In the genomic region with DNA sequence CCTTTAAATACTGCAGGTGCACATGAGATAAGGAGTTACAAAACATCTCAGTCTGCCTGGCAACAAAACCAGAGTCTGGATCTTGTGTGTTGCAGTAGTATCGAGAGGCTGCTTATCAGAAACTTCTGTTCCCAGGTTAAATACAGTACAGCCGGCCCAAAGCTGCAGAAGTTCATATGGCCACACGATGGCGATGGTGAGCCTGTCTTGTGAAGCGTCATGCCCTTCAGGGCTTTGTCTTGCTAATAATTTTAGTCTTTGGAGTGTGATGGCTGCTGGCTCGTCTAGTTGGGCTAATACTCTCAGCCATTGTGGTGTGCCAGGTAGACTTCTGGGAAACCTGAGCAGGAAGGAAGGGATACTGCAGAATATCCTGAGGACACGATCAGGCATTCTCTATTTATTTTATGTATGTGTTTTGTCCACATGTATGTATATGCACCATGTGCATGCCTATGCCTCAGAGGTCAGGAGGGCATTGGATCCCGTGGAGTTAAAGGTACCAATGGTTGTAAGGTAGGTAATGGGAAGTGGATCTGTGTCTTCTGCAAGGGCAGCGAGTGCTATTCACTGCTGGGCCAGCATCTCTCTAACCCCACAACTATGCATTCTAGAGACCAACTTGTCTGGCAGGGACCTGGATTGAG, we compare ENCODE assay signal across 9 mouse cellular contexts. TPM values are rescaled to one million over a fixed set of nuclear protein-coding genes. Genes with fewer than 3 reads are reported as not detected.
A peak's percentile ranks its signal among the peaks of the same experiment; 100 is the strongest.
DNase-seq lines count a peak whose midpoint lies in the region; ATAC-seq and TF ChIP-seq lines count a peak whose summit lies in the region.
"Had no signal": no experiment of that assay in that cellular context is flagged by ENCODE, and none has a peak within 500 bp of the region (broad histone marks: within the 10 kb centered on the region; RNA-seq: fewer than 3 reads in every experiment).

No protein-coding gene starts in this region.

- no peak for TF ChIP-seq EP300 in heart, postnatal 0 days (IDR thresholded peaks at IDR 0.05; ENCODE audit: low read depth)

- H3K27me3 ChIP-seq in heart, postnatal 0 days (ENCODE audit: control insufficient read depth, insufficient read depth, low read length) = peaks cover 35% of the 10 kb centered on the region
- 0 out of 2 replicates have a peak, but pooled peaks cover 8% of the 10 kb centered on the region for H3K27me3 ChIP-seq in neural tube, embryonic 15.5 days (replicated peaks)

- H3K27ac ChIP-seq in heart, postnatal 0 days (ENCODE audit: low read depth) = no peak overlapping the region
- H3K27ac ChIP-seq in neural tube, embryonic 15.5 days (replicated peaks) = no peak overlapping the region

- no peaks in the 10 kb centered on the region for H3K36me3 ChIP-seq in heart, postnatal 0 days (replicated peaks; ENCODE audit: control insufficient read depth, insufficient read depth, low read length)
- H3K36me3 ChIP-seq in neural tube, embryonic 15.5 days = no peaks in the 10 kb centered on the region

- peak; percentile 76 for ATAC-seq in CD4-positive, CD25-positive, alpha-beta regulatory T cell, adult 4 months
- peak; percentile 66 for ATAC-seq in heart, postnatal 0 days (ENCODE audit: insufficient read depth, low read depth)
- peak; percentile 70; the same call in 1 of the 2 replicates for ATAC-seq in neural tube, embryonic 15.5 days (ENCODE audit: low FRiP score)

- H3K4me1 ChIP-seq in heart, postnatal 0 days (ENCODE audit: control insufficient read depth, insufficient read depth) = no peaks in the 10 kb centered on the region
- peaks cover 5% of the 10 kb centered on the region for H3K4me1 ChIP-seq in neural tube, embryonic 15.5 days

- no peaks in the 10 kb centered on the region for H3K9me3 ChIP-seq in heart, postnatal 0 days (replicated peaks; ENCODE audit: control insufficient read depth, low read length)
- no peaks in the 10 kb centered on the region for H3K9me3 ChIP-seq in neural tube, embryonic 15.5 days (replicated peaks)

- H3K4me3 ChIP-seq in heart, postnatal 0 days (ENCODE audit: low read depth, low read length) = no peak overlapping the region
- no peak overlapping the region for H3K4me3 ChIP-seq in neural tube, embryonic 15.5 days (replicated peaks)

- 25% methylated on average over 9 of the region's 9 CpGs for WGBS in heart, postnatal 0 days
- 27% methylated on average over 9 of the region's 9 CpGs for WGBS in neural tube, embryonic 15.5 days

- peak; percentile 84 for TF ChIP-seq CTCF in heart, postnatal 0 days (IDR thresholded peaks at IDR 0.05; ENCODE audit: low read depth)

- DNase-seq in R1 (ENCODE audit: low read depth, low spot score) = peak; percentile 88
- DNase-seq in cerebellum, postnatal 25 days = peak; percentile 70 to 82
- peak; percentile 58 for DNase-seq in heart, postnatal 0 days (ENCODE audit: low spot score)
- peak; percentile 77 for DNase-seq in kidney, postnatal 10 days
- peak; percentile 22 to 26 for DNase-seq in lung, adult 18-20 months
- peak; percentile 14 to 29 for DNase-seq in urinary bladder, postnatal 36 days (ENCODE audit: low spot score in 2 of 2)

- no peak overlapping the region for H3K9ac ChIP-seq in heart, postnatal 0 days (replicated peaks; ENCODE audit: low read depth, low read length)
- no peak overlapping the region for H3K9ac ChIP-seq in neural tube, embryonic 15.5 days (replicated peaks)

- H3K4me2 ChIP-seq in heart, postnatal 0 days (ENCODE audit: low read depth, low read length) = no peak overlapping the region
- no peak overlapping the region for H3K4me2 ChIP-seq in neural tube, embryonic 15.5 days

RNA-seq across cellular contexts. Expression of gene T, which starts 29.4 kb away (rescaled TPM):
- not detected for polyA plus RNA-seq in CD4-positive, CD25-positive, alpha-beta regulatory T cell, adult 4 months (2017; shearing (Covaris generic))
- not detected in 2 replicates for total RNA-seq in heart, postnatal 0 days (2014; rRNA removed; ENCODE audit: low replicate concordance)
- polyA plus RNA-seq in heart, postnatal 0 days (2015; fragmentation: Nextera tagmentation; extraction: Ambion mirVana) = 0.12 and 0.15 TPM in 2 replicates
- polyA plus RNA-seq in neural tube, embryonic 15.5 days (2015; fragmentation: Nextera tagmentation; extraction: Ambion mirVana) = 0.31 and 0.35 TPM in 2 replicates
- total RNA-seq: left cerebral cortex, adult 8-10 months had no signal

Comparison
In these comparisons a context has a peak if more than half of its experiments do, and no peak if none do; other contexts are left out.
1. DNase-seq: peak in every context shown above with its lines; median percentile 88 in R1; 77 in kidney, postnatal 10 days; 76 in cerebellum, postnatal 25 days; 58 in heart, postnatal 0 days; 24 in lung, adult 18-20 months; 22 in urinary bladder, postnatal 36 days.